Mouse (Mus musculus) liver, embryonic 11.5 days (tissue): ENCODE measurements around the gene Cmip. TPM values are rescaled to one million over a fixed set of nuclear protein-coding genes. Genes with fewer than 3 reads are reported as not detected.

Experiments
- ATAC-seq: fragments of 200-750 bp; cut with Nextera tagmentation; replicated peaks from 2 replicates; pipeline ENCODE4 v1.8.0; 2017; ENCODE audit warnings: moderate number of reproducible peaks, mild to moderate bottlenecking, moderate TSS enrichment, moderate library complexity; ENCODE audit not compliant: low FRiP score
- DNase-seq: peaks from one replicate; pipeline ENCODE4 v3.0.0-alpha.2; 2017; ENCODE audit warnings: low spot score
- H3K27ac ChIP-seq: fragments of 300-500 bp; sonication (generic); 2 replicates; pipeline ENCODE4 v1.5.1; 2014; ENCODE audit warnings: mild to moderate bottlenecking, low read depth, low read length, control low read depth
- H3K27me3 ChIP-seq: fragments of 300-500 bp; sonication (generic); replicated peaks from 2 replicates; pipeline ENCODE4 v1.6.1; 2014; ENCODE audit warnings: low read length, mixed read lengths; ENCODE audit not compliant: control insufficient read depth, insufficient read depth
- H3K36me3 ChIP-seq: fragments of 300-500 bp; sonication (generic); 2 replicates; pipeline ENCODE4 v1.6.1; 2014; ENCODE audit warnings: mild to moderate bottlenecking, low read length, moderate library complexity, mixed read lengths; ENCODE audit not compliant: control insufficient read depth, insufficient read depth
- H3K4me1 ChIP-seq: fragments of 300-500 bp; sonication (generic); replicated peaks from 2 replicates; pipeline ENCODE4 v1.6.1; 2014; ENCODE audit warnings: low read length, mixed read lengths; ENCODE audit not compliant: control insufficient read depth, insufficient read depth
- H3K4me2 ChIP-seq: fragments of 300-500 bp; sonication (generic); 2 replicates; pipeline ENCODE4 v1.6.1; 2014; ENCODE audit warnings: mild to moderate bottlenecking, control low read depth, moderate library complexity
- H3K4me3 ChIP-seq: fragments of 300-500 bp; sonication (generic); 2 replicates; pipeline ENCODE4 v1.5.1; 2014; ENCODE audit warnings: low read depth, low read length, control low read depth
- H3K9ac ChIP-seq: fragments of 300-500 bp; sonication (generic); 2 replicates; pipeline ENCODE4 v1.6.1; 2014; ENCODE audit warnings: low read depth, low read length, control low read depth
- H3K9me3 ChIP-seq: fragments of 300-500 bp; sonication (generic); 2 replicates; pipeline ENCODE4 v1.6.1; 2016; ENCODE audit warnings: low read length, inconsistent platforms, mixed read lengths; ENCODE audit not compliant: control insufficient read depth
- WGBS: fragments of 180-500 bp; shearing (Covaris S2); extraction: QIAGEN DNeasy Blood & Tissue Kit; methylation state at CpG from one replicate; pipeline ENCODE4 v1.1.7; 2014; 5-methylcytosine and 5-hydroxymethylcytosine counted together
- polyA plus RNA-seq: library from polyadenylated mRNA; unstranded; fragments of >200 nt; fragmentation: Nextera tagmentation; extraction: Ambion mirVana; gene quantifications from 2 replicates; pipeline ENCODE4 v1.2.1, GENCODE M21; 2014

Gene Cmip
- polyA plus RNA-seq, 1 experiment from 2014 or later, result 17.1 TPM

DNA sequence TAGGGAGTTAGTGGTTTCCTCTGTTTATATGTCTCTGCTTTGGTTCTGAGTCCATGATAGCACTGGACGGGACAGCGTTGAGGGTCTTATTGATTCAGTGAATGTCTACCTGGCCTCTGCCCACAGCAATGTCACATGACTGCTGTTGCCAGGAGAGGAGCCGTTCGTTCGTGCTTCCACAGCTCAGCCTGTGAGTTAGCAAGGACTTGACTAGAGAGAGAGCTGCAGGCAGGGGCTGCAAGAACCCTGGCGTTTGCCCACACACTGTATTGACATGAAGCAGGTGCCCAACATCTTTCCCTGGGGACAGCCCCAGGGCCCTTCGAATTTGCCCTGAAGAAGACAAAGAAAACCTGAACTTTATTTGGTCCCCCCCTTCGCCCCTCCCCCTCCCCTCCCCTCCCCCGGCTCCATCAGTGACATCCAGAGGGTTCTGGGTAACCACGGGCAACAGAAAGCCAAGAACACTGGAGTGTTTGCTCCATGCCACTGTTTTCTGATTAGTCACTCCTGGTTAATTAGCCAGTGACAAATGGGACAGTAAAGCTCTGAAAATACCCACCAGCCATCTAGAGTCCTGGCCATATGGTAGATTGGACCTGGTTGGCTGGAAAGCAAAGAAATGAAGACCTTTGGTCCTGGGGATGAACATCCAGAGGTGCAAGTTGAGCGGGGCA is 92.0 kb downstream of the Cmip start:
- Histone ChIP-seq H3K27ac (peak overlapping the region; percentile 46), H3K9me3 (no peaks in the 10 kb centered on the region), H3K9ac (peak overlapping the region; percentile 10; the same call in 1 of the 2 replicates), H3K4me3 (no peak overlapping the region), H3K4me1 (peaks cover 42% of the 10 kb centered on the region), H3K27me3 (no peaks in the 10 kb centered on the region), H3K36me3 (no peaks in the 10 kb centered on the region), H3K4me2 (peak overlapping the region; percentile 50)
- 63% methylated on average over 11 of the region's 11 CpGs for WGBS
- no peak for DNase-seq
- ATAC-seq, result no peak

GRCm38 (mm10) chr8:117349541-117349940 is 92.7 kb downstream of the Cmip start:
- H3K36me3 ChIP-seq, result no peaks in the 10 kb centered on the region
- 0 out of 2 replicates have a peak overlapping the region, but pooled peaks have one; percentile 10 for H3K9ac ChIP-seq
- 52% methylated on average over 4 of the region's 4 CpGs for WGBS
- DNase-seq (no peak), ATAC-seq (peak; percentile 92)
- H3K4me2 ChIP-seq, result peak overlapping the region; percentile 50
- no peak overlapping the region for H3K4me3 ChIP-seq
- H3K27me3 ChIP-seq, result no peaks in the 10 kb centered on the region
- H3K9me3 ChIP-seq, result no peaks in the 10 kb centered on the region
- peaks cover 38% of the 10 kb centered on the region for H3K4me1 ChIP-seq
- H3K27ac ChIP-seq, result peak overlapping the region; percentile 60

GRCm38 (mm10) chr8:117352098-117352497 is 95.2 kb downstream of the Cmip start:
- H3K27me3 ChIP-seq, result no peaks in the 10 kb centered on the region
- DNase-seq, result no peak
- H3K4me2 ChIP-seq, result no peak overlapping the region
- 85% methylated on average over 4 of the region's 4 CpGs for WGBS
- no peak overlapping the region for H3K4me3 ChIP-seq
- H3K9me3 ChIP-seq, result no peaks in the 10 kb centered on the region
- no peaks in the 10 kb centered on the region for H3K36me3 ChIP-seq
- ATAC-seq, result no peak
- H3K27ac ChIP-seq, result no peak overlapping the region
- no peak overlapping the region for H3K9ac ChIP-seq
- H3K4me1 ChIP-seq, result peaks cover 52% of the 10 kb centered on the region

DNA sequence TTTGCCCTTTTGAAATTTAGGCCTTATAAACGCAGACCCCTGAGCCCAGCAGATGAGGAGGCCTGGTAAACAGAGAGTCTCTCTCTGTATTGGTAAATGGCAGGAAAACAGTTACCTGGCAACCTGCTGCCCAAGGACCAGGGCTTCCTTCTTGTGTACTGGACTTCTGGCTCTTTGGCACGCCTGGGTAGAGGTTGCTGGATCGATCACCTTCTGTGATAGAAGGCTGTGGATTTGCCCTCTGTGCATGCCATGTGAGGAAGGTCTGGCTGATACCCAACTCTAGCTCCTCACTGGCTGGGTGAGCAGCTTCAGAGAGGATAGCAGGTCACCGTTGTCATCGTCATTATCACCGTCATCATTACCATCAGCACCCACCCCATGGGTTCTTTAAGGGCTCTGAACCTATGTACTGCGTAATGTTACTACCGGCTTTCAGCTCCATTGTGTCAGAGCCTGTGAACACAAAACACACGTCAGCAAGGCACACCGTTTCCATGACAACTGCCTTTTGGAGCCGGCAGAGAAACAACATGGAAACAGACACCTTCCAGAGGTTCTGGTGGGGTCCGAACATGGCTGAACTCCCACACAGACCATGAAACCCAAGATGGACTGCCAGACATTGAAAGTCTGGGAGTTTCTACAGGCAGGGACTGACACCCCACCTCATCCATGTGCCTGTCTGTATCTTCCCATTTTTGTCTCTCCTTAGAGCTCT is 98.4 kb downstream of the Cmip start:
- Histone ChIP-seq H3K36me3 (no peaks in the 10 kb centered on the region), H3K9ac (no peak overlapping the region), H3K4me3 (no peak overlapping the region), H3K4me2 (no peak overlapping the region), H3K9me3 (no peaks in the 10 kb centered on the region), H3K27ac (no peak overlapping the region), H3K27me3 (no peaks in the 10 kb centered on the region), H3K4me1 (peaks cover 44% of the 10 kb centered on the region)
- WGBS, result 80% methylated on average over 12 of the region's 12 CpGs
- no peak for DNase-seq
- ATAC-seq, result no peak

- Histone ChIP-seq H3K9ac (no peak overlapping the region), H3K27ac (no peak overlapping the region), H3K4me3 (no peak overlapping the region), H3K27me3 (no peaks in the 10 kb centered on the region), H3K36me3 (no peaks in the 10 kb centered on the region), H3K9me3 (no peaks in the 10 kb centered on the region), H3K4me1 (peaks cover 49% of the 10 kb centered on the region), H3K4me2 (no peak overlapping the region)
- WGBS, result 76% methylated on average over 13 of the region's 13 CpGs
- ATAC-seq (no peak), DNase-seq (no peak)
Observed at GRCm38 (mm10) chr8:117356109-117356672, 99.3 kb downstream of the Cmip start.

DNA sequence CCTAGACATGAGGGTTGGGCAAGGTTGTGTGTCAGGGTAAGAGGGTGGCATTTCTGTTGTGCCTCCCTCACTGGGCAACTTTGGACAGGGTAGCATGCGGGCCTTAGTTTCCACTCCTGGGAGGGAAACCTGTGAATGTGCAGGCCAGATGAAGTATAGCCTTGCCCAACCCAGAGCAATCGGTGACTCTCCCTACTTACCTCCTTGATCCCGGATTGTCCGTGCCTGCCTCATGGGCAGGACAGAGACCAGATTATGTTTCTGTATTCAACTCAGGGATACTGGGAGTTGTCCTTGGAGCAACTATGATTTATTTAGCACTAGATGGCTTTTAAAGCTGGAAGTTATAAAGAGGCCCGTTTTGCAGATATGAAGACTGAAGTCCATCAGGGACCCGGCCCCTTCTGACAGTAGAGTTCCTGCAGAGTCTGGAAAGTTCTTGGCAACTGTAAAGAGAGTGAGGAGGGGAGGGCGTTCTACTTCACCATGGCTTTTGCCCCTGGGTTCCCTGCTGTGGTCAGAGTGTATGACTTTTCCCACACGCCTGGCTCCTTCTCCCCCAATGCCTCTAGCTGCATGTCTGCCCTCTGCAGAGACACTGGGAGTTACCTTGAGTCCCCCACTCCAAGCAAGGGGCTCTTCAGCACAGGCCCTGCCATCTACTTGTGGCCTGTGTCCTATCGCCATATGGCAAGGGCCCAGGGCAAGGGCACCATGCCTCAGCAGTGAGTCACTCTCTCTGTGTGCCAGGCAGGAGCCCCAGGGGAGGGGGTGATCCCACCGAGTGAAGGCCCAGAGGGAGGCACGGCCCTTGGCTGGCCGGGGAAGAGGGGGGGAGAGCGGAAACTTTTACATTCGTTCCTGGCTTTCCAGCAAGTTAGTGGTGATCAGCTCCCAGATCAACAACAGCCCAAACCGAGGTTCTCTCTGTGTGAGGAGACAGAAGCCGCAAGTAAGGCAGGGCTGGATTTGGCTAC is 100.9 kb downstream of the Cmip start:
- peaks cover 57% of the 10 kb centered on the region for H3K4me1 ChIP-seq
- no peaks in the 10 kb centered on the region for H3K9me3 ChIP-seq
- 91% methylated on average over 16 of the region's 16 CpGs for WGBS
- no peak for DNase-seq
- H3K27me3 ChIP-seq, result no peaks in the 10 kb centered on the region
- no peak overlapping the region for H3K27ac ChIP-seq
- ATAC-seq, result no peak
- H3K4me2 ChIP-seq, result no peak overlapping the region
- H3K9ac ChIP-seq, result no peak overlapping the region
- no peaks in the 10 kb centered on the region for H3K36me3 ChIP-seq
- H3K4me3 ChIP-seq, result no peak overlapping the region

- Histone ChIP-seq H3K4me1 (peaks cover 47% of the 10 kb centered on the region), H3K27me3 (no peaks in the 10 kb centered on the region), H3K27ac (no peak overlapping the region; the same call in 1 of the 2 replicates), H3K36me3 (no peaks in the 10 kb centered on the region), H3K4me2 (peak overlapping the region; percentile 33), H3K9ac (peak overlapping the region; percentile 10; the same call in 1 of the 2 replicates), H3K4me3 (no peak overlapping the region), H3K9me3 (no peaks in the 10 kb centered on the region)
- no peak for DNase-seq
- peak; percentile 81 for ATAC-seq
- WGBS, result 70% methylated on average over 3 of the region's 3 CpGs
Observed at GRCm38 (mm10) chr8:117360172-117360930, 103.5 kb downstream of the Cmip start.
